Mouse (Mus musculus) retina, postnatal 7 days (tissue): ENCODE measurements at regions not wholly inside any gene's neighbourhood (a gene's known extent, or its start where the extent isn't known, plus 50 kb on each side); places are given as distances from the start of the nearest gene placed in this dataset.

Source experiments
- DNase-seq: peaks from one replicate; pipeline ENCODE4 v3.0.0-alpha.2; 2012; ENCODE audit warnings: low read depth, low spot score

DNA sequence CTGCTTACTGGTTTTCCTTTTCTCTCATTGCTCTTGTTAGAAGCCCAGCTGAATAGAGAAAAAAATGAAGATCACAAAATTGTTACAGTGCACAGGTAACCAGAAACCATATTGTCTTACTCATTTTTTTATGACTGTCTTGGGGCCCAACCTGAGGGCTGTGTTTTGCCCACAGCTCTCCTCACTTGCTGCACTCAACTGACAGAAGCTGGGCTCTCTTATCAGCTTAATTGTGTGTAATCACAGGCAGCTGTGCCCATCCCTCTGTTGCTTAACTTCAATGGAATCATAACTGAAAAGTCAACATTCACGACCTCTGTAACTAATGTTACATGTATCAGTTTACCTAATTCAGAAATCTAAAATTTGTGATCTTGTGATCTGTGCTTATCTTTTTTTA lies 95.1 kb upstream of the Ankrd50 start:
- no peak for DNase-seq

DNA sequence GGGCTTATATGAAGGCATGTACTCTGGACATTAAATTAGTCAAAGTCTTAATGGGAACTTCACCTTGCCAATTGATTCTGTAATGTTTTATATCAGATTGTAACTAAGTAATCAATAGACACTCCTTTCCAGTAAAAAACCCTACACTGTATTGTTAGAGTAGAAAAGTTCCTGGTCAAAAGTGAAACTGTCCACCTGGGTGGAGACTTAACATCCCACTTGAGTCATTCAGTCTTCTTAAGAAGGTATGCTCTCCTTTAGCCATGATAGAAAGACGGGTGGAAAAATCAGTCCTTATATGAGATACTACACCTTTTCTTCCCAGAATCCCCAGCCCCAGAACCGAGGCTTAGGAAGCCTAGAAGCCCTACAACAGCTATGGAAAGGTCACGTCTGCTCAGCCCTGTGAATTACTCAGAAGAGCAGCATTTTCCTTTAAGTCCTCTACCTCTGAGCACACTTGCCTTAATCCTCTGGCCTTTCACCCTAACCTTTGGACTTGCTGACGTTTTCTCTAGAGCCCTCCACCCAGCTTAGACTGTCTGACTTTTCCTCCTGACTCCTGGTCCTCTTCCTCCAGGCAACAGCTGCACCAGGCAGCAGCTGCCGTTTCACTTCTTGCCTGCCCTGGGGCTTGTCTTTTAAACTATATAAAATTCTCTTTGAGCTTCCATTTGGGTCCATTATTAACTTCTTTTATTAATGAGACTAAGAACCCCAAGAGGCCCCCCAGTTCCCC lies 93.4 kb upstream of the Ankrd50 start:
- DNase-seq, result no peak

DNA sequence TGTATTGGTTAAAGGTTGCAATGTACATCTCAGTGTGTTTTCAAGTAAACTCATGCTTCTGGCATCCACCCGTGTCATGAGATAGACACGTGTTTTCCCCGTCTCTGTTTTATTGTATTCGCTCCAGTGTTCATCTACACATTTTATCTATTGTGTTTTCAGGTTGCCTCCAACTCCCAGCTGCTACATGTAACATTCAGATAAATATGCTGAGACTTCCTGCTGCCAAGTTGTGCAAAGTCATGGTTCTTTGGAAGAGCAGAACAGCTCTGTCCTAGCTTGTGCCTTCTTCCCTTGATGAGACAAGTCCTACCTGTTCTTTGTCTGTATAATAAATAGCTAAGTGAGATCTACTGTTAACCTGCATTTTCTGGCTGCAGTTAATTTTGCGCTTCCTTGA lies 89.0 kb upstream of the Ankrd50 start:
- DNase-seq, result no peak

DNA sequence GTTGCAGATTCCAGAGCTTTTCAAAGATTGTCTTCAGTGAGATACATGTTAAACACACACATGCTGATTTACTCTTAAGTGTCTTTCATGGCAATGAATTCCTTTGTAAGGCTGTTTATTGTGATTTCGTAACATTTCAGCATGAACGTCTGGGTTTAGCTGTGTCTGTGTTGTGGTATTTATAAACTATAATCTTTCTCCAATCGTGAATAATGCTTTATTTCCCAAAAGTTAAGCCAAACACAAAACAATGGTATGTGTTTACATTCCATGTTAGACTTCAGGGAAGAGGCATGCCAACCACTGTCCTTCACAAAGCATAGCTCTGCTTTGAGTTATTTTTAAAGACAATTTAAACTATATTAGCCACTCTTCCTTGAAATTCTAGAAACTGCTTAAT lies 87.5 kb upstream of the Ankrd50 start:
- no peak for DNase-seq

DNA sequence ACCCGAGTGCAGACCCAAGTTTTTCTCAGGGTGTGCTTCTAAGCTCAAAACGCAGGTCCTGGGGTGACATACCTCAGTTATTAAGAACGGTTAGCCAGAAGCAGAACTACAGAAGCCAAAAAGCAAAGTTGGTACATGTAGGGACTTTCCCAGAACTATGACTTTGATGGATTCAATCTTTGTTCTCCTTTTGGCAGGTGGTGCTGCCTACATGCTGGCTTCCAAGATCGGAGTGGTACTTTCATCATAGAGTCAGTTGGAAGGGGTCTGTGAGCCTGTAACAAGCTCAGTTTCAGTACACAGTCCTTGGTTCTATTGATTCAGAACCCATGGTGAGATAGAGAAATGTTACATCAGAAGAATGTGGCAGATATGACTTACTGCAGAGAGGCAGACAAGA lies 86.6 kb upstream of the Ankrd50 start:
- DNase-seq, result no peak

DNA sequence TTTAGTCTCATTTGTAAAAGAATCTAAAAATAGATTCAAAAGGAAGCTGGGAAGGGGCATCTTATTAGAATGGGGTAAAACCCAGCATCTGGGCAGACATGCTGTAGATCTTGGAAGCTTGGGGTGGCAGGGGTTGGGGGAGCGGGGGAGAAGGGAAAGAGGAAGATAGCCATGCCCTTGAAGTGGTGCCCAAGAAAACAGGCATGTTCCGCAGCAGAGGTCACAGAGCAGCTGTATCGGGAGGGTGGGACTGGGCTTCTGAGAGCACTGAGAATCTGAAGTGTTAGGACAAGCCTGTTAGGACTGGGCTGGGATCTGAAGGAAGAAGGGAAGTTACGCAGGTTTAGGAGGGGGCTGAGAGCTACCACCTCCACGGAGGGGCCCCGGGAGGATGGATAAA lies 84.4 kb upstream of the Ankrd50 start:
- DNase-seq, result no peak

DNA sequence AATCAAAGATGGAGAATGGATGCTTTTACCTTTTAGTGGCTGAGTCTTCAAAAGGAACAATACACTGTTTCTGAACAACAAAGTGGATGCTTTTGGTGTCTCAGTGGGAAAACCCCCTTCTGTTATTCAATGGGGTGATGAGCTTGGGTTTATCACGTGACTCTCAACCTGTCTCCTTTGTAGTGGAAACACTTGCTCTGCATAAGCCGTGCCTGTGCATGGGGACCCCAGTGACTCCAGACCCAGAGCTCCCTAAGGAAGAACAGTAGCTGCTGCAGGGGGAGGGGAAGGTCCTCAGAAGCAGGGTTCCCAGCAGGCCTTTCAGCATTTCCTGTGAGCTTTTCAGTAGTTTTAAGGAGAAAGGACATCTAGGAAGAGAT lies 83.9 kb upstream of the Ankrd50 start:
- DNase-seq, result no peak

DNA sequence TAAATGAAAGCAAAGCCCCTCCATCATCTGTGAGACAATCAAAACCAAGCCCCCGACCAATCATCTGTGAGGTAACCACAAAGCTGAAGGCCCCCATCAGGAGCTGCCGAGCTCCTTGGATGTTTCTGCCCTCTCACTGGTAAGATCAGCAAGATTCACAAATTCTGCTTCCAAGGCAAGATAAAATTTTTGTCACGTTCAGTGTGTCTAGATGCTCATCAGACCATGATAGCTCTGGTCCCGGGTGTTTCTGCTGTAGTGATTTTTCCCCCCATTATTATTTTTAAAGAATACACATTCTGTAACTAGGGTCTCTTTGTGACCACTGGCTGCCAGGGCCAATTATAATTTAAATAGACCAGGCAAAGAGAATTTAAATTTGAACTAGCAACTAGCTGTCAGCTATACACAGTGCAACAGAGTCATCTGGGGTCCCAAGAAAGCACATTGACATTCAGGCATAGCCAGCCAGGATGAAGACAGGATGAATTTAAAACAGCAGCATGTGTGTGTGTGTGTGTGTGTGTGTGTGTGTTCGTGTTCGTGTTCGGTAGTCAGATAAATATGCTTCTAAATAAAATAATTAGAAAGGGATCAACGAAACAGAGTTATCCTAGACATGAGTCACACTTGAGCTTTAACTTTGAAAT lies 83.4 kb upstream of the Ankrd50 start:
- DNase-seq, result no peak

DNA sequence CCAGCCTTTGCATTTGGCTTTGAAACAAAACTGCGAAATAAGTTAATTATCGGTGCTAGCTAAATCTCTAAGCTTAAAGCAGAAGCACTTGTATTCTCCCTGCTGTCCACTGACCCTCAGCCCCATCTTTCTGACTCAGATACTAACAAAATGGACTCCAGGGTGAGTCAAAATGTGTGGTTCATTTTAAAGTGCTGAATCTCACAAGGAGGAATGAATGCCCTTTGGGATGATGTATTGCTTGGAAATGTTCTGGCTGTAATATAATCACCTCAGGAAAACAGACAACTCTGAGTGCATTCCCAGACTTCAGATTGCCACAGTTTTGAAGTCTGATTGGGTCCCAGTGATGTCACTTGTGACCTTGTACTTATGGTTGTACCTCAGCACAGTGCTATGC lies 81.9 kb upstream of the Ankrd50 start:
- no peak for DNase-seq

DNA sequence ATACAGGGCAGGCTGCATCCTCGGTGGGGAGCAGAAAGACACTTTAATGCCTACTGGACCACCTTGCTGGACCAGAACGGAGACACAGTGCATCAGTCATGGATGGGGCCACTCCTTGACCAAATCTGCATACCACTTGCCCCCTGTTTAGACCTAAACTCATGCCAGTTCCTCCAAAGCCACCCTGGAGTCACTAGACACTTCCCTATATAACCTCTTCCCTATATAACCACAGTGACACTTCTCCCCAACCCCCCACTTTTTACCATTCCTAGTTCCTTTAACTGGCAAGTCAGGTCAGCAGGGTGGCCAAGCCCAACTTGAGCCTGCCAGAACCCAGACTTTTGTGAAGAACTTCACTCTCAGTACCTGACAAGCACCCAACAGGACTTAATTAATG lies 80.2 kb upstream of the Ankrd50 start:
- DNase-seq, result no peak

DNA sequence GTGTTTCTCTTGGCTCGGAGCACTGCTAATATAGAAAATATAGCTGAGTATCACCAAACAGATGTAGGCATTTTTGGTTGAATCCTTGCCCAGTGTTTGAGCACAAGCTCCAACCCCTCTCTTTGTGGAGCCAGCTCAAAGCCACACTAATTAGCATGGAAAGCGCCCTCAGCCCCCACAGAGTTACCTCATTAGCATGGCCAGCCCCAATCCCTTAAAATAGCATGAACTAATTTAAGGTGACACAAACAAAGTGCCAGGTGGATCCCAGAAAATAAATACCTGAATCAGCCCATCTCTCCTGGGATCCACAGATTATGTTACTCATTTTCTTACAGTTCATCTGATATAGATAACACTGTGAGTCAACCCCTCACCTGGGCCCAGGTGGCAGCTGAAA lies 79.7 kb upstream of the Ankrd50 start:
- no peak for DNase-seq

DNA sequence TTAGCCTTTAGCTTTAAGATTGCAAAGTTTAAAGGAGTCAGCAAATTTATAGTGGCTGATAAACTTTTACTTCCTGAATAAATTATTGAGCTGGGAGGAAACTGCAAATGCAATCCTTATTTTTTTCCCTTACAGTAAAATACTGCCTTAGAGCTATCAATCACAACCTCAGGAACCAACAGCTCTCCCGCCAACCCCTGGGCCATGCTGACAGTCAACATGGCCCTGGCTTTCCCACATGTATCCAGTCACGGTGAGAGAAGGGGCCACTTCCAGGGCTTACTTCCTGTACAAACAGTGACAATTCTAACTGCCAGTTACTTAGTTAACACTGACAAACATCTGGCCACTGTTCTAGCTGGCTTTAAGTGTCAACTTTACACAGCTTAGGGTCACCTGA lies 76.5 kb upstream of the Ankrd50 start:
- DNase-seq, result no peak

DNA sequence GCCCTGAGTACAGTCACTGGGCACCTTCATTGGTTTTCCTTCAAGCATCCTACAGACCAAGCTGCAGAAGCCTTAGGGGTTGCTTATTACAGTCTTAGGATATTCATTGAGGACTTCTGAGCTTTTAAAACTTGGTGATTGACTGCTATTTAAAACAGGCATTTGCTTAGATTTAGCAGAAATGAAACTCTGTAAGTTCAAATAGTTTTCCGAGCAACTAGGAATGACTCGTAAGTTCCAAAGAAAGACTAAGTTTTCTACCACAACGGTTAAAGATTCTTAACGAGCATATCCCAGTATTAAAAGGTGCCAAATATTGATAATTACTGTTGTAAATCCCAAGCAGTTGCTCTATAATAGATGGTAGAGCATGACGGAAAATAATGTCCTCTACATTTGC lies 71.3 kb upstream of the Ankrd50 start:
- DNase-seq, result no peak

DNA sequence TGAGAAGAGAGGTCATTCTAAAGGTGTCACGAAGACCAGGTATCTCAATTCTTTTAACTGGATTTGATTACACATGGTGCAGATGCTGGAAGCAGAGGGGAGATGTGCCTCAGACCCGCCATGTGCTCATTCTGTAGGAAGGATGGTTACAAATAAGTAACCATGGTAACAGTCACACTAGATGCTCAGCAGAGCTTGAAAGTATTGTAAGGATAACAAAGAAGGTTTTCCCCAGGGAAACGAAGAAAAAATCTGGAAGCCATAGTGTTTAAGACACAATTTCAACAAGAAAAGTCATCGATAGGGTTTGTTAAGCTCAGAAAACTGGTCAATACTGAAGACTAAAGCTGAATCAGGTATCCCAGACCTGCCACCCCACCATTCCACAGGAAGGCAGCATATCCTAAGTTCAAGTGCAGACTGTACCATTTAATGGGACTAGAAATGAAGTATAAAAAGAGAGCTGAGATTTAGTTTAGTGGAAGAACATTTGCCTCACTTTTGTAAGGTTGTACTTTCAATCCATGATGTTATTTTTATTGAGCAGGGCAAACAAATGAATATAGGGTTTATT lies 68.9 kb upstream of the Ankrd50 start:
- DNase-seq, result no peak

DNA sequence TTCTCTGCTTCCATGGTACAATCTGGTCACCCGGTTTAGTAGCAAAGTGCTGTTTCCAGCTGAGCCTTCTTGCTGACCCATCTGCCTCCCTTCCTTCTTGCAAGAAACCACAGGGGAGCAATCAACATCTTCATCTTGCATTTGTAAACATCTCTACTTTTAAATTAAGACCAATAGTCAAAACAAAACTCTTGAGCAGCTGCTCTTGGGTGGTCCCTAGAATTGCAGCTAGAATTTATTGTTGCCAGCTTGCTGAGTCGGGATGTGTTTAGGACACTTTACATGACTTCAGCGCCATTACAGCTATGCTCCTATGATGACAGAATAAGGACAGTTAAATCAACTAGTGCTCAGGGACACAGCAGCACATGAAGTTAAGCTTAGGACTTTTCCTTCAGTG lies 62.4 kb upstream of the Ankrd50 start:
- DNase-seq, result no peak

DNA sequence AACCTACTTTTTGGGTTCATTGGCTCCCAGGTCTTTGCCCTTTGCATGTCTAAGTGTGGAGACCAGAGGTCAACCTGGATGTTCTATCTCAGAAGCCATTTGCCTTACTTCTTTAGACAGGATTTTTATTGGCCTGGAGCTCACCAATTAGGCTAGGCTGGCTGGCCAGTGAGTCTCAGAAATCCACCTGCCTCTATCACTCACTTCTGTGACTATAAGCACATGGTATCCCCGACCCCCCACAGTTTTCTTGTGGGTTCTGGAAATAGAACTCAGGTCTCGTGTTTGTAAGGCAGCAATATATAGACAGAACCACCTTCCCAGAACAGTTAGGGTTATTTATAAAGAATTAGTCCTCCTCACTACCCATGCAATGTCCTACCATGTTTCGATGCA lies 60.9 kb upstream of the Ankrd50 start:
- DNase-seq, result no peak

DNA sequence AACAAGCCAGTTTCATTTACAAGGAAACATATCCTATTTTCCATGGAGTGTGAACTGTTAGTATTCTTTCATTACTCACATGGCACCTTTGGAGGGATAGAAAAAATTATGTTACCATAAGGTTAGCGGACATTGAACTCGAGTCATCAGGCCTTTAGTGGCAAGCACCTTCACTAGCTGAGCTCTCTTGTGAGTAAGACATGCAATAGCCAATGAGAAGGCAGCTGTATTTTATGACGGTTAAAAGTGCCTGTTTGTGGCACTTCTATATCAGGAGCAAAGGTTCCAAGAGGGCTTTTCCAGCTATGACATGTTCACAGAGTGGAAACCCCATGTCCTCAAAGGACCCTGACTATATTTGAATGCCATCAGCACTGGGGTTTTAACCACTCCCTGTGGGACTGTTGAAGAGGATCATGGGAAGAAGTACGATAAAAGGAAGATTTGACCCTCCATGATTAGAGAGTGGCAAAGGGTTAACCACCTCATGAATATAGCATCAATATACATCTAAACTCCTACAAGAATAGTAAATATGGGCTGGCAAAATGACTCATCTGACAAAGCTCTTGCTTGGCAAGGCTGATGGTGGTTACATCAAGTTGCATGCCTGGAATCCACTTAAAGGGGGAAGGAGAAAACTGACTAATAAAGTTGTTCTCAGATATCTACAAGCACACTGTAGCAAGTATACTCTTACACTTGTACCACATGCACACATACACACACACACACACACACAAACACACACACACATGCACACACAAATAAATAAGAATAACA lies 60.3 kb upstream of the Ankrd50 start:
- no peak for DNase-seq

DNA sequence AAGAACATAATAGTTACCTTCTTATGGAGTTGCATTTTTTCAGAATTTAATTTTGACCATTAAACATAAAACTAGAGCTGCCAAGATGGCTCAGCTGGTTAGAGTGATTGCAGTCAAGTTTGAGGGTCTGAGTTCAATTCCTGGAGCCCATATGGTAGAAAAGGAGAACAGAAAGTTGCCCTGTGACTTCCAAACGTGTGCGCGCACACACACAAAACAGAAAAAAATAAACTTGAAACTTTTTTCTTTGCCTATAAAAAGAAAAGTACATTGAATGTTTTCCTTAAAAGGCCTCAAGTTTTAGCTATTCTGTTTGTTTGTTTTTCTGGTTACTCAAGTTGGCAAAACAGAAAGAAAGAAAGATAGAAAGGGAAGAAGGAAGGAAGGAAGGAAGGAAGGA lies 59.2 kb upstream of the Ankrd50 start:
- DNase-seq, result no peak

DNA sequence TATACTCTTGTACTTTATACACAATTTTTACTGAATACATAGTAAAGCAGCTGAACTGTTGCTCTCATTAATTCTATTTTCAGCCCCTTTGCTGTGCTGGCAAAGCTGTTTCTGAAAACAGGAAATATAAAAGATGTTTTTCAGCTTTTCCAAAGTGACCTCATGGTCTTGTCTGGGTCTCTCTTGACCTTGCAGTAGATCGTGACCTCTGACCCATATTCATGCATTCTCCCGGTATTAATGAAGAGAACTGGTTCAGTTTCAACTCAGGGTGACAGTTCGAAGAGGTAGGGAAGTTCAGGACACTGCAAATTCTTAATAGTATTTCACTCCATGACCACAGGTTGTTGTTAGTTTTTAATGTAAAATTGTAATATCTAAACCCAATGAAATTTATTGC lies 56.7 kb upstream of the Ankrd50 start:
- DNase-seq, result no peak

DNA sequence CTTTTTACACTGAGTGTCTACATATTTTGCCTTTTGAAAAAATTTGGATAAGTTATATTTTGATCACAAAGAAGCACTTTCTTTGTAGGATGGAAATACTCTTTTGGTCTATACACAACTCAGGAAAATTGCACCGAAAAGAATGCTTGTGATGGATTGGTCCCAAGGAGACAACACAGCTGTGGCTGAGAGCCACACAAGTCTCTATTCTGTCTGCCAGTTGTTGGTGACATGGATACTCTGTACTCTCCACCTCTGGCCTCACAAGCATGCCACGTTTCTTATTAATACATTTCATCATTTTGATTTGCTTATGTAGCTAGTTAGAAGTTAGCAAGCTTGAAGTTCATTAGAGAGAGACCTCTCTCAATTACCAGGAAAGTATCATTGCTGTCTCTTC lies 53.7 kb upstream of the Ankrd50 start:
- DNase-seq, result no peak

DNA sequence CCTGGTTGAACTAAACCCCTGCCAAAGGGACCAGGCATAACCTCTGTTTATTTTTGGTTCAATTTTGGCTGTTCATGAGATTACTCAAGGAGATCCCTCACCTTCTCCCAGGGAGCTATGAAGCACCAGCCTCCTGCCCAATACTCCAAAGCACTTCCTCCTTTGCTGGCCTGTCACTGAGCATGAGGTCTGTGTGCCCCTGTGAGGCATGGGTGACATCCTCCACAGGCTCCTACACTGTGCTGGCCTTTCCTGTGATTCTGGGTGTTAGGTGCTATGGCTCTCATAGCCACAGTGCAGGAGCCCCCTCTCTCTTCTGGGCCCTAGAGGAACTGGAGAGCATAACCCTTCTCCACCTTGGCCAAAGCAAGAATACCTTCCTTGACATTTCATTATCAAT lies 53.1 kb upstream of the Ankrd50 start:
- no peak for DNase-seq
